Mouse (Mus musculus): ENCODE measurements around the gene 4930558C23Rik. TPM values are rescaled to one million over a fixed set of nuclear protein-coding genes. Genes with fewer than 3 reads are reported as not detected.
A peak's percentile ranks its signal among the peaks of the same experiment; 100 is the strongest.
"Not testable (repeated sequence)": the region's sequence is repeated elsewhere in the genome, so short reads cannot be mapped to it uniquely, and the experiment has no call there.

The 4930558C23Rik gene
- polyA plus RNA-seq, 1 experiment = not detected

GRCm38 (mm10) chr3:95434136-95434982 lies 31.7 kb upstream of the 4930558C23Rik start, which contains the start of gene Arnt:
Arnt (plus strand) TSS chr3:95434388.
- Histone ChIP-seq H3K27me3 (ENCODE audit: control insufficient read depth) (peaks cover 10% of the 10 kb centered on the region), H3K4me1 (ENCODE audit: control insufficient read depth) (peaks cover 39% of the 10 kb centered on the region), H3K36me3 (ENCODE audit: control insufficient read depth) (peaks cover 29% of the 10 kb centered on the region), H3K9me3 (ENCODE audit: control insufficient read depth, low read length) (no peaks in the 10 kb centered on the region), H3K4me3 (replicated peaks) (peak within 1 kb of the TSS; percentile 70)
- TF ChIP-seq GATA1 (IDR thresholded peaks at IDR 0.05; ENCODE audit: low read length) = no peak
- TF ChIP-seq TAL1 (IDR thresholded peaks at IDR 0.05; ENCODE audit: low read length) = no peak

GRCm38 (mm10) chr3:95433301-95433915 lies 30.8 kb upstream of the 4930558C23Rik start:
- H3K9me3 ChIP-seq (ENCODE audit: control insufficient read depth, low read length) = no peaks in the 10 kb centered on the region
- no peak for TF ChIP-seq GATA1 (IDR thresholded peaks at IDR 0.05; ENCODE audit: low read length)
- no peak for TF ChIP-seq TAL1 (IDR thresholded peaks at IDR 0.05; ENCODE audit: low read length)
- peaks cover 21% of the 10 kb centered on the region for H3K36me3 ChIP-seq (ENCODE audit: control insufficient read depth)

GRCm38 (mm10) chr3:95428423-95428822 lies 25.8 kb upstream of the 4930558C23Rik start:
- peaks cover 39% of the 10 kb centered on the region for H3K27me3 ChIP-seq (ENCODE audit: control insufficient read depth)
- H3K4me1 ChIP-seq (ENCODE audit: control insufficient read depth) = not testable (repeated sequence)

More at GRCm38 (mm10) chr3:95433301-95433915, 30.8 kb upstream of the 4930558C23Rik start:
- Histone ChIP-seq H3K4me3 (replicated peaks) (peak overlapping the region; percentile 70), H3K4me1 (ENCODE audit: control insufficient read depth) (peaks cover 35% of the 10 kb centered on the region), H3K27me3 (ENCODE audit: control insufficient read depth) (peaks cover 18% of the 10 kb centered on the region)

GRCm38 (mm10) chr3:95427891-95428238 lies 25.2 kb upstream of the 4930558C23Rik start:
- Histone ChIP-seq H3K4me3 (replicated peaks) (peak overlapping the region; percentile 54), H3K27me3 (ENCODE audit: control insufficient read depth) (peaks cover 39% of the 10 kb centered on the region)
- H3K36me3 ChIP-seq (ENCODE audit: control insufficient read depth); H3K9me3 ChIP-seq (ENCODE audit: control insufficient read depth, low read length); H3K4me1 ChIP-seq (ENCODE audit: control insufficient read depth): not testable (repeated sequence)

More at GRCm38 (mm10) chr3:95428423-95428822, 25.8 kb upstream of the 4930558C23Rik start:
- H3K36me3 ChIP-seq (ENCODE audit: control insufficient read depth); H3K4me3 ChIP-seq (replicated peaks); H3K9me3 ChIP-seq (ENCODE audit: control insufficient read depth, low read length): not testable (repeated sequence)

- not testable (repeated sequence) for H3K9me3 ChIP-seq (ENCODE audit: control insufficient read depth, low read length); H3K4me1 ChIP-seq (ENCODE audit: control insufficient read depth); H3K36me3 ChIP-seq (ENCODE audit: control insufficient read depth)
- Histone ChIP-seq H3K27me3 (ENCODE audit: control insufficient read depth) (peaks cover 39% of the 10 kb centered on the region), H3K4me3 (replicated peaks) (peak overlapping the region; percentile 12)
Measured at GRCm38 (mm10) chr3:95427117-95427890, 24.7 kb upstream of the 4930558C23Rik start.

GRCm38 (mm10) chr3:95426476-95426875 lies 23.8 kb upstream of the 4930558C23Rik start:
- not testable (repeated sequence) for H3K36me3 ChIP-seq (ENCODE audit: control insufficient read depth); H3K4me3 ChIP-seq (replicated peaks); H3K9me3 ChIP-seq (ENCODE audit: control insufficient read depth, low read length); H3K4me1 ChIP-seq (ENCODE audit: control insufficient read depth)
- peaks cover 39% of the 10 kb centered on the region for H3K27me3 ChIP-seq (ENCODE audit: control insufficient read depth)

GRCm38 (mm10) chr3:95417866-95418265 lies 15.2 kb upstream of the 4930558C23Rik start:
- H3K4me1 ChIP-seq (ENCODE audit: control insufficient read depth) = no peaks in the 10 kb centered on the region
- H3K9me3 ChIP-seq (ENCODE audit: control insufficient read depth, low read length) = peaks cover 26% of the 10 kb centered on the region
- no peaks in the 10 kb centered on the region for H3K36me3 ChIP-seq (ENCODE audit: control insufficient read depth)
- H3K4me3 ChIP-seq (replicated peaks) = no peak overlapping the region
- TF ChIP-seq GATA1 (IDR thresholded peaks at IDR 0.05; ENCODE audit: low read length) = no peak
- no peak for TF ChIP-seq TAL1 (IDR thresholded peaks at IDR 0.05; ENCODE audit: low read length)
- no peaks in the 10 kb centered on the region for H3K27me3 ChIP-seq (ENCODE audit: control insufficient read depth)

GRCm38 (mm10) chr3:95412268-95412667 lies 9.6 kb upstream of the 4930558C23Rik start:
- H3K4me1 ChIP-seq (ENCODE audit: control insufficient read depth) = no peaks in the 10 kb centered on the region
- no peaks in the 10 kb centered on the region for H3K36me3 ChIP-seq (ENCODE audit: control insufficient read depth)
- peaks cover 9% of the 10 kb centered on the region for H3K9me3 ChIP-seq (ENCODE audit: control insufficient read depth, low read length)
- no peak overlapping the region for H3K4me3 ChIP-seq (replicated peaks)
- no peaks in the 10 kb centered on the region for H3K27me3 ChIP-seq (ENCODE audit: control insufficient read depth)
- TF ChIP-seq GATA1 (IDR thresholded peaks at IDR 0.05; ENCODE audit: low read length) (no peak), TAL1 (IDR thresholded peaks at IDR 0.05; ENCODE audit: low read length) (no peak)

GRCm38 (mm10) chr3:95408852-95409251 lies 6.2 kb upstream of the 4930558C23Rik start:
- H3K4me1 ChIP-seq (ENCODE audit: control insufficient read depth) = no peaks in the 10 kb centered on the region
- H3K27me3 ChIP-seq (ENCODE audit: control insufficient read depth) = no peaks in the 10 kb centered on the region
- no peak for TF ChIP-seq GATA1 (IDR thresholded peaks at IDR 0.05; ENCODE audit: low read length)
- no peak for TF ChIP-seq TAL1 (IDR thresholded peaks at IDR 0.05; ENCODE audit: low read length)
- H3K36me3 ChIP-seq (ENCODE audit: control insufficient read depth) = no peaks in the 10 kb centered on the region
- H3K9me3 ChIP-seq (ENCODE audit: control insufficient read depth, low read length) = no peaks in the 10 kb centered on the region
- H3K4me3 ChIP-seq (replicated peaks) = no peak overlapping the region
